Mouse (Mus musculus): ENCODE data around the gene Zyg11b.

The Zyg11b gene

GRCm38 (mm10) chr4:108192821-108193323 lies 108.0 kb downstream of the Zyg11b start:
- DNase-seq (ENCODE audit: low spot score) = no peak

GRCm38 (mm10) chr4:108182278-108182677 lies 118.6 kb downstream of the Zyg11b start:
- no peak for DNase-seq (ENCODE audit: low spot score)
